In genomic region chr4:98796591-98797341, GRCm38 (mm10) we compare ENCODE assay signal across 9 mouse cellular contexts. TPM values are rescaled to one million over a fixed set of nuclear protein-coding genes. Genes with fewer than 3 reads are reported as not detected.
A peak's percentile ranks its signal among the peaks of the same experiment; 100 is the strongest.
DNase-seq lines count a peak whose midpoint lies in the region; TF ChIP-seq lines count a peak whose summit lies in the region.
"Had no signal": no experiment of that assay in that cellular context is flagged by ENCODE, and none has a peak within 500 bp of the region (broad histone marks: within the 10 kb centered on the region; RNA-seq: fewer than 3 reads in every experiment).

No protein-coding gene starts in this region.

- no peak overlapping the region for H3K4me3 ChIP-seq in heart, embryonic 10.5 days
- peak overlapping the region; percentile 71 for H3K4me3 ChIP-seq in E14TG2a.4 (replicated peaks; ENCODE audit: low read length)
- H3K4me3 ChIP-seq in limb, embryonic 10.5 days = no peak overlapping the region

- H3K4me1 ChIP-seq in heart, embryonic 10.5 days = peaks cover 15% of the 10 kb centered on the region; the same call in 1 of the 2 replicates
- H3K4me1 ChIP-seq in E14TG2a.4 (replicated peaks; ENCODE audit: low read depth, low read length) = peaks cover 66% of the 10 kb centered on the region
- peaks cover 25% of the 10 kb centered on the region for H3K4me1 ChIP-seq in limb, embryonic 10.5 days

- H3K9me3 ChIP-seq in heart, embryonic 10.5 days = no peaks in the 10 kb centered on the region
- no peaks in the 10 kb centered on the region for H3K9me3 ChIP-seq in E14TG2a.4 (ENCODE audit: low read length)
- H3K9me3 ChIP-seq in limb, embryonic 10.5 days (replicated peaks) = no peaks in the 10 kb centered on the region

- peak; percentile 28 to 43 for DNase-seq in heart, adult 18-20 months
- no peak for DNase-seq in heart, embryonic 10.5 days (ENCODE audit: low spot score)
- peak; percentile 89 for DNase-seq in gonadal fat pad, adult 2 months (ENCODE audit: low read depth)
- DNase-seq in limb, embryonic 10.5 days (ENCODE audit: low spot score) = no peak
- no peak for DNase-seq in thymus, postnatal 25 days
- no peak for DNase-seq in embryo, embryonic 10 days (ENCODE audit: low spot score)
- no peak for DNase-seq in urinary bladder, postnatal 10 days (ENCODE audit: low spot score)

- H3K27ac ChIP-seq in heart, embryonic 10.5 days = no peak overlapping the region
- peak overlapping the region; percentile 9; the same call in 1 of the 2 replicates for H3K27ac ChIP-seq in limb, embryonic 10.5 days

- 74% methylated on average over 11 of the region's 11 CpGs for WGBS in heart, embryonic 10.5 days
- 85% methylated on average over 11 of the region's 11 CpGs for WGBS in limb, embryonic 10.5 days

- no peak for TF ChIP-seq CTCF in E14TG2a.4 (conservative IDR thresholded peaks at IDR 0.05; ENCODE audit: low read length)

- H3K36me3 ChIP-seq in heart, embryonic 10.5 days = no peaks in the 10 kb centered on the region
- peaks cover 7% of the 10 kb centered on the region; the same call in 1 of the 2 replicates for H3K36me3 ChIP-seq in E14TG2a.4 (ENCODE audit: insufficient read depth, low read length)
- peaks cover 22% of the 10 kb centered on the region for H3K36me3 ChIP-seq in limb, embryonic 10.5 days

- no peaks in the 10 kb centered on the region; the same call in 1 of the 2 replicates for H3K27me3 ChIP-seq in heart, embryonic 10.5 days (ENCODE audit: insufficient read depth, poor library complexity, severe bottlenecking)
- H3K27me3 ChIP-seq in E14TG2a.4 (ENCODE audit: insufficient read depth, low read length) = no peaks in the 10 kb centered on the region
- no peaks in the 10 kb centered on the region for H3K27me3 ChIP-seq in limb, embryonic 10.5 days (ENCODE audit: low read depth, poor library complexity, severe bottlenecking)

RNA-seq across cellular contexts. Expression of gene Kank4, which starts 20.6 kb away (rescaled TPM):
- total RNA-seq in heart, adult 18-20 months (2021) = under 1 TPM; 0.52 to 0.72 TPM
- polyA plus RNA-seq in heart, embryonic 10.5 days (2016; fragmentation: Nextera tagmentation; extraction: Ambion mirVana) = 0.34 and 0.60 TPM in 2 replicates
- polyA plus RNA-seq in gonadal fat pad, adult 2 months (2012; rRNA removed) = 3.2 and 3.3 TPM in 2 replicates
- polyA plus RNA-seq in limb, embryonic 10.5 days (2016; fragmentation: Nextera tagmentation; extraction: Ambion mirVana) = 1.7 and 2.5 TPM in 2 replicates

RNA-seq across cellular contexts. Expression of gene I0C0044D17Rik, which starts 26.9 kb away (rescaled TPM):
- not detected for total RNA-seq in heart, adult 18-20 months (2021)
- polyA plus RNA-seq in heart, embryonic 10.5 days (2016; fragmentation: Nextera tagmentation; extraction: Ambion mirVana) = not detected in 2 replicates
- polyA plus RNA-seq in gonadal fat pad, adult 2 months (2012; rRNA removed) = 0.11 TPM in 1 of 2 replicates, not detected in the other
- polyA plus RNA-seq in limb, embryonic 10.5 days (2016; fragmentation: Nextera tagmentation; extraction: Ambion mirVana) = not detected in 2 replicates
- polyA plus RNA-seq: liver, embryonic 16.5 days had no signal

Comparison
In these comparisons a context has a peak if more than half of its experiments do, and no peak if none do; other contexts are left out.
1. DNase-seq: peak in heart, adult 18-20 months (2 of 2) and gonadal fat pad, adult 2 months (single experiment); none in heart, embryonic 10.5 days (single experiment), limb, embryonic 10.5 days (single experiment), thymus, postnatal 25 days (single experiment), embryo, embryonic 10 days (single experiment) and urinary bladder, postnatal 10 days (single experiment).